Mouse (Mus musculus): ENCODE results near the gene Ncam1.

DNA sequence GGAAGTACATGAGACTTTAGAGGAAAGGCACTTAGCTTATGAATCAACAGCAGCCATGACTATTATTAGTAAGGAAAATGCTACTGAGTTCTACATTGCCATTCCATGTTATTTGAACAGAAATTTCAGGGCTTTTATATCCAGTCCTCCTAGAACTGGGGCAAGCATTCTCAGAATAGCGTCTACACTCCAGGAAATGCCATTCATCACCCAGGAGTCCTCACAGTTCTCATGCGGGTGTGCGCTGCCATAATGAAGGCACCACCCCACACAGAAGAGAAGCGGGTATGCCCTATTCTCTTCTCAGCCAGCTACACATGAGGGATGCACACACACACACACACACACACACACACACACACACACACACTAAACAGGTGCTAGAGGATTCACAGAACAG, 43.5 kb downstream of the Ncam1 start:
- no peak for TF ChIP-seq GATA1 (IDR thresholded peaks at IDR 0.05; ENCODE audit: borderline replicate concordance, low read length)
- no peak for TF ChIP-seq FLI1 (IDR thresholded peaks at IDR 0.05; ENCODE audit: low read length)

All from megakaryocyte, embryonic 14.5 days (primary cell).